Mouse (Mus musculus) duodenum, adult 2 months (tissue): ENCODE measurements around the gene Pfdn5. TPM values are rescaled to one million over a fixed set of nuclear protein-coding genes. Genes with fewer than 3 reads are reported as not detected.

Experiments used
- polyA plus RNA-seq: library from polyadenylated mRNA; depleted of rRNA; stranded (reverse); fragments of >200 nt; gene quantifications from 2 replicates; pipeline ENCODE4 v1.2.3, GENCODE M21; 2012; ENCODE audit warnings: low replicate concordance; rRNA removed

The Pfdn5 gene
- 14.1 and 21.6 TPM in 2 replicates for polyA plus RNA-seq

DNA sequence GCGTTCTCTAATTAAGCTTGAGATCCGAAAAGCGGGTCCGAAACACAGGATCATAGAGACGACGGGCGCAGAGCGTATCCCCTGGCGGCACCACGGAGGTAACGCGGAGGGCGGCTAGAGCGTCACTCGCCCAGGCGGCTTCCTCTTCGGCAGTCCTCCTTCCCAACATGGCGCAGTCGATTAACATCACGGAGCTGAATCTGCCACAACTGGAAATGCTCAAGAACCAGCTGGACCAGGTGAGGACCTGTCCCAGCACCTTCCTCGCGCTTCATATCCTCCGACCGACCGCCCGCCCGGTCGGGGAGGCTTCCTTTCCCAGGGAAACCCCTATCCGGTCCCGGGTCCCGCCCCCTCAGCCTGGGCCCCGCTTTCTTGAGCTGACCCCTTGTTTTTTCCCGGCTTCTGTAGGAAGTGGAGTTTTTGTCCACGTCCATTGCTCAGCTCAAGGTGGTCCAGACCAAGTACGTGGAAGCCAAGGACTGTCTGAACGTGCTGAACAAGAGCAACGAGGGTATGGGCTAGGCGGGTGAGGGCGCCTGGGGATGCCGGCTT is at the start of gene Pfdn5:
Gene Pfdn5 (plus strand): TSS at position 95 of the 555 bp plus-strand sequence.

DNA sequence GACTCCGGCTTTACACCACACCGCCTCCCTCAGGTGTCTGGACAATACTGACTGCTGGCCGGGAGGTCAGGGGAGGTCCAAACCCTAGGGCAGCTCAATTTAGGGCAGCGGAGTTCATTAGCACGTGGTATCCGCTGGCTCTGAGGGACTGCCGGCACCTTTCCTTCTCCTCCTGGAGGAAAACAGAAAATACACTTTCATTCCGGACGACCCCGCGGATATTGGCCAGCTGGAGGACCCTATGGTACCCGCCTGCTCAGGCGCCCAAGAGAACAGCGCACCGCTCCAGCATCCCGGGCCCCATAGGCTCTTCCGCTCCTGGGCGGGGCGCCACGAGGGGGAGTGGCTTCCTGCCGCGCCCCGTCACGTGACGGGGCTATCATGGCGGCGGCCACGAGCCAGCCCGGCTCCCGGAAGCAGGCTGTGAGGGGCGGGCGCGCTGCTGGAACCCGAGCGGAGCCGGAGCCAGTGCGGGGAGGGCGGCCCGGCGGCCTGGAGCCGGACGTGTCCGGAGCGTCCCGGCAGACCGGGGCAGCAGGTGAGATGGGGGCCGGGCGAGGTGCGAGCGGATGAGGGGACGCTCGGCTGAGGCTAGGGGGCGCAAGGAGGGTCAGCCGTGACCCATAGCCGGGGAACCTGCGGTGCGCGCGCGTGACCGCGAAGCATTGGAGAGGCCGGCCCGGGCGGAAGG is 46.7 kb upstream of the Pfdn5 start, which contains the start of gene Mfsd5:
Gene Mfsd5 (plus strand): TSS at position 363 of the 691 bp plus-strand sequence.

DNA sequence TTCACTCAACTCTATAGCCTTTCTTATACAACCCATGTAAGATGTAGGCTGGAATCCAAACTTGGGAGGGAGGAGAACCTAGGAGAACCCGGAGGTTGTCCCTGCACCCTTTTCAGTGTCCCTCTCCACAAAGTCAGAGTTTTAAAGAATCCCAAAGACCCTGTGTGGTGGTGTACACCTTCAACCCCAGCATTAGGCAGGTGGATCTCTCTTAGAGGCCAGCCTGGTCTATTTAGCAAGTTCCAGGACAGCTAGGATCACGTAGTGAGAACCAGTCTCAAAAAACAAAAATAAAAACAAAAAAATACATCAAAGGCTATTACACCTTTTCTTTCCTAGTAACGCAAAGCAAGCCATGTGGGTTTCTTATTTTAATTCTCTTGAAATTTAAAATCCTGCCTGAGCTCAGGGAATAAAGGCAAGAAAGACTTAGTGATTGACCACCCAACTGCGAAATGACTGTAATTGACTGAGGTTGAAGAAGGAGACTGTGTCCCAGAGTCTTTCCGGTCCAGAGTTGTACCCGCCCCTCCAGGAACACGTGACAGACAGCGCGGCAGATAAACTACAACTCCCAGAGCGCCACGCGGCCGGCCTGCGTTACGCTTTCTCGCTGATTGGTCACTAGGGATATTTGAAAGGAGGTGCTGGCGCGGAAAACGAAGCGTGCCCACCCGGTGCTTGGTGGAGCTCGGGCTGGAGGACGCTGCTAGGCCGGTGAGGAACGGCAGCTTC is 30.1 kb upstream of the Pfdn5 start, which contains the start of gene Espl1:
Gene Espl1 (plus strand): TSS at position 634 of the 735 bp plus-strand sequence.

DNA sequence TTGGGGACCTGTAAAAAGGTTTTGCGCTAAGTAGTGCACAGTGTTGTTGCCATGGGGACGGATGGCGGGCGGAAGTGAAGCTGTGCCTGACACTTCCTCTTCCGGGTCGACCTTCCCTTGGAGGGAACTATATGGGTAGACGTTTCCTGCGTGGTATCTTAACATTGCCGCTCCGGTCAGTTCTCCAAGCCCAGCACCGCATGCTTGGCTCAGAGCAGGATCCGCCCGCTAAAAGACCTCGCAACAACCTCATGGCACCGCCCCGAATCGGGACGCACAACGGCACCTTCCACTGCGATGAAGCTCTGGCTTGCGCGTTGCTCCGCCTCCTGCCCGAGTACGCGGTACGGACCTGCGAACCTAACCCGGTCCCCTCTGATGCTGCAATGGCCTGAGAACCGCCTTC is 5.7 kb downstream of the Pfdn5 start, which contains the start of gene Myg1:
Gene Myg1 (plus strand): TSS at position 100 of the 406 bp plus-strand sequence.

DNA sequence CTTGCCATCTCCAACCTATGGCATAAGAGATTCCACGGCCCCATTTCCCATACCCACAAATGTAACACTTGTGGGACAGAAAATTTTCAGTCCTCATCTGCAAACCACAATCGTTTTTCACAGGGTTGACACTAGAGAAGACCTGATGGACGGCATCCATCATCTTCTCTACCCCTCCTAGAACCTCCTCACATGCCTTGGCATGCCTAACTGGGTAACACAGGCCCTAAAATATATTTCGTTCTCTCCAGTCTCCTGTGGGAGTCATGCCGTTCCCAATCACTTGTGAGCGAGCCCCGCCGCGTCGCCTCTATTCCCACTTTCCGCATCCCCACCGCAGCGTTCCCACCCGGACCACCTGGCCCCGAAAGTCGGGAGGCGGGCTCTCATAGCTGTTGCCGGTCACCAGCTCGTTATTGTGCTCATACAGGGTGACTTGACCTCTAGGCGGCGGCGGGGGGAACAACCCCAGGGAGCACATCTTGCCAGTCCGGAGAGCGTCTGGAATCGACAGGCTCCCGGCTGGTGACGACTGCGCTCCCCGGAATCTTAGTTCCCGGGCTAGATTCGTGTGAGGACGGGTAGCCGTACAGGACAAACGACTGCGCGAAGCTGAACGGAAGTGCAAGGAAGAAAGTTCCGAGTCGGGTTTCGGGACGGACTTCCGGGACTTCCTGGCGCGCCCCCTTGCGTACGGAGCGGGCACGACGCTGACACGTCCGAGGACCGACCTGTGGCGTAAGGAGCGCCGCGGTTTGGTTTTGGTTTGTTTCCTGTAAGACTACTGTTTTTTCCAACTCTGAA is 24.4 kb downstream of the Pfdn5 start, which contains the start of gene Aaas:
Gene Aaas (minus strand): TSS at position 634 of the 804 bp plus-strand sequence.

DNA sequence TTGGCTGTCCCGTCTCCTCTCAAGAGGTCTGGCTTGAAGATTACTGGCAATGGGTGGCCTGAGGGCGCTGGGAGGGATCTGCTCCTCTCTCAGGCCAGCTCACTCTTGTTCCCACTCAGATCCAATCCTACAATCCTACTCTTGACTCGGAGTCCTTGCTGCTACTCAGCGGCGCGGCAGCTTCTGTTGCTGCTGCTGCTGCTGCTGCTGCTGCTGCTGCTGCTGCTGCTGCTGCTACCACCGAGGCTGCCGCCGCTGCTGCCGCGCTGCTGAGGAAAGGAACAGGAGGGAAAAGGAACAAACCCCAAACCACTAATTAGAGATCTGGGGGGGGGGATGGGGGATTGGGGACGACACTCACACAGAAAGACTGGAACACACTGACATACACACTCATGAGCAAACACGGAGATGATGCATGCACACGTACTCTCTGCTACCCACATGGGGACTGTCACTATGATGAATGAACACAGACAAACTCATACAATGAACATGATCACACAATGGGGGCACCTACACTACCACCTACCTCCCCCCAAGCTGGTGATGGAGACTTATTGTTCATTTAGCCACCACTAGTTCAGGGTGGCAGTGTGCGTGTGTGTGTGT is 40.9 kb downstream of the Pfdn5 start, which contains the start of gene Sp7:
Gene Sp7 (minus strand): TSS at position 450 of the 612 bp plus-strand sequence.

Other genes with a start within 250 kb of the Pfdn5 start
- 35.9 and 54.0 TPM in 2 replicates for gene Tns2, start 225.7 kb upstream of the Pfdn5 start, polyA plus RNA-seq
- 36.1 and 58.3 TPM in 2 replicates for gene Spryd3, start 189.9 kb upstream of the Pfdn5 start, polyA plus RNA-seq
- gene Igfbp6, start 181.8 kb upstream of the Pfdn5 start, polyA plus RNA-seq: 11.4 and 27.2 TPM in 2 replicates
- gene Soat2, start 175.6 kb upstream of the Pfdn5 start, polyA plus RNA-seq: 114 and 404 TPM in 2 replicates
- 8.6 and 9.6 TPM in 2 replicates for gene Zfp740, start 122.9 kb upstream of the Pfdn5 start, polyA plus RNA-seq
- 19.8 and 23.1 TPM in 2 replicates for gene Csad, start 121.4 kb upstream of the Pfdn5 start, polyA plus RNA-seq
- 8.1 and 17.3 TPM in 2 replicates for gene Itgb7, start 94.2 kb upstream of the Pfdn5 start, polyA plus RNA-seq
- 7.6 and 8.4 TPM in 2 replicates for gene Rarg, start 68.6 kb upstream of the Pfdn5 start, polyA plus RNA-seq
- gene Gm9918, start 55.6 kb upstream of the Pfdn5 start, polyA plus RNA-seq: not detected in 2 replicates
- gene Mfsd5, start 46.7 kb upstream of the Pfdn5 start, polyA plus RNA-seq: 49.0 and 75.9 TPM in 2 replicates
- gene Espl1, start 29.9 kb upstream of the Pfdn5 start, polyA plus RNA-seq: 4.2 and 6.3 TPM in 2 replicates
- gene Myg1, start 5.6 kb downstream of the Pfdn5 start, polyA plus RNA-seq: 29.2 and 36.6 TPM in 2 replicates
- 20.3 and 39.5 TPM in 2 replicates for gene Aaas, start 24.7 kb downstream of the Pfdn5 start, polyA plus RNA-seq
- 0.07 TPM in 1 of 2 replicates, not detected in the other for gene Sp7, start 41.1 kb downstream of the Pfdn5 start, polyA plus RNA-seq
- 4.9 and 7.0 TPM in 2 replicates for gene Sp1, start 80.0 kb downstream of the Pfdn5 start, polyA plus RNA-seq
- 0.90 and 5.0 TPM in 2 replicates for gene Amhr2, start 119.3 kb downstream of the Pfdn5 start, polyA plus RNA-seq
- 686 and 903 TPM in 2 replicates for gene Prr13, start 132.9 kb downstream of the Pfdn5 start, polyA plus RNA-seq
- gene Pcbp2, start 144.4 kb downstream of the Pfdn5 start, polyA plus RNA-seq: 331 and 369 TPM in 2 replicates
- gene Gm10337, start 177.6 kb downstream of the Pfdn5 start, polyA plus RNA-seq: not detected in 2 replicates
- gene Map3k12, start 190.9 kb downstream of the Pfdn5 start, polyA plus RNA-seq: 0.88 and 2.6 TPM in 2 replicates
- gene Tarbp2, start 192.1 kb downstream of the Pfdn5 start, polyA plus RNA-seq: 91.8 and 94.8 TPM in 2 replicates
- 2.9 and 3.2 TPM in 2 replicates for gene Npff, start 198.8 kb downstream of the Pfdn5 start, polyA plus RNA-seq